Mouse (Mus musculus) ovary, postnatal 14 days (tissue): ENCODE results near the gene Mtch2.

Experiments
- DNase-seq: peaks from one replicate; pipeline ENCODE4 v3.0.0; 2022; ENCODE audit warnings: low spot score

Gene Mtch2

GRCm38 (mm10) chr2:90910861-90911260, 63.9 kb downstream of the Mtch2 start:
- no peak for DNase-seq

GRCm38 (mm10) chr2:90911668-90912067, 64.7 kb downstream of the Mtch2 start:
- no peak for DNase-seq

GRCm38 (mm10) chr2:90913671-90914070, 66.7 kb downstream of the Mtch2 start:
- no peak for DNase-seq

- no peak for DNase-seq
Measured at GRCm38 (mm10) chr2:90915516-90915915, 68.6 kb downstream of the Mtch2 start.
